Mouse (Mus musculus) intestine, embryonic 14.5 days (tissue): ENCODE results near the gene Perp. TPM values are rescaled to one million over a fixed set of nuclear protein-coding genes. Genes with fewer than 3 reads are reported as not detected.
A peak's percentile ranks its signal among the peaks of the same experiment; 100 is the strongest.

Source experiments
- ATAC-seq: fragments of 200-750 bp; cut with Nextera tagmentation; replicated peaks from 2 replicates; pipeline ENCODE4 v1.8.0; 2017; ENCODE audit warnings: low read depth, moderate number of reproducible peaks, moderate TSS enrichment, moderate library complexity; ENCODE audit not compliant: low FRiP score, low TSS enrichment
- DNase-seq: peaks from one replicate; pipeline ENCODE4 v3.0.0-alpha.2; 2018; ENCODE audit warnings: low spot score
- H3K27ac ChIP-seq: fragments of 300-500 bp; sonication (generic); 2 replicates; pipeline ENCODE4 v1.5.1; 2014; ENCODE audit warnings: low read depth, mild to moderate bottlenecking, control low read depth
- H3K27me3 ChIP-seq: fragments of 300-500 bp; sonication (generic); replicated peaks from 2 replicates; pipeline ENCODE4 v1.6.1; 2014; ENCODE audit warnings: low read length, control low read depth; ENCODE audit not compliant: control insufficient read depth, insufficient read depth
- H3K36me3 ChIP-seq: fragments of 300-500 bp; sonication (generic); 2 replicates; pipeline ENCODE4 v1.6.1; 2014; ENCODE audit warnings: low read length, control low read depth; ENCODE audit not compliant: control insufficient read depth, insufficient read depth
- H3K4me1 ChIP-seq: fragments of 300-500 bp; sonication (generic); replicated peaks from 2 replicates; pipeline ENCODE4 v1.6.1; 2014; ENCODE audit warnings: low read length, control low read depth, mixed read lengths; ENCODE audit not compliant: control insufficient read depth, insufficient read depth
- H3K4me2 ChIP-seq: fragments of 300-500 bp; sonication (generic); 2 replicates; pipeline ENCODE4 v1.6.1; 2014; ENCODE audit warnings: low read length
- H3K4me3 ChIP-seq: fragments of 300-500 bp; sonication (generic); 2 replicates; pipeline ENCODE4 v1.5.1; 2014; ENCODE audit warnings: low read depth, low read length, control low read depth, mixed read lengths
- H3K9ac ChIP-seq: fragments of 300-500 bp; sonication (generic); 2 replicates; pipeline ENCODE4 v1.6.1; 2014; ENCODE audit warnings: mild to moderate bottlenecking, low read length
- H3K9me3 ChIP-seq: fragments of 300-500 bp; sonication (generic); 2 replicates; pipeline ENCODE4 v1.6.1; 2016; ENCODE audit warnings: low read length, control low read depth; ENCODE audit not compliant: control insufficient read depth
- whole genome bisulfite sequencing: fragments of 180-500 bp; shearing (Covaris S2); extraction: QIAGEN DNeasy Blood & Tissue Kit; methylation state at CpG from one replicate; pipeline ENCODE4 v1.1.7; 2014; 5-methylcytosine and 5-hydroxymethylcytosine counted together
- polyA plus RNA-seq: library from polyadenylated mRNA; unstranded; fragments of >200 nt; fragmentation: Nextera tagmentation; extraction: Ambion mirVana; gene quantifications from 2 replicates; pipeline ENCODE4 v1.2.1, GENCODE M21; 2014

Gene Perp
- 18.1 and 21.4 TPM in 2 replicates for polyA plus RNA-seq

- Histone ChIP-seq H3K9me3 (no peaks in the 10 kb centered on the region), H3K9ac (peak within 1 kb of the TSS; percentile 50), H3K4me2 (peak within 1 kb of the TSS; percentile 83), H3K27me3 (peaks cover 37% of the 10 kb centered on the region), H3K4me1 (peaks cover 3% of the 10 kb centered on the region; the same call in 1 of the 2 replicates), H3K27ac (no peak within 1 kb of the TSS), H3K4me3 (peak within 1 kb of the TSS; percentile 52), H3K36me3 (no peaks in the 10 kb centered on the region)
- 3% methylated on average over 54 of the region's 54 CpGs for WGBS
- ATAC-seq (peak; percentile 94), DNase-seq (peak; percentile 79)
Observed at GRCm38 (mm10) chr10:18844441-18845286, at the start of gene Perp. Gene Perp, plus strand, starts transcription at chr10:18845020.

- DNase-seq: no peak
- Histone ChIP-seq H3K4me2 (no peak overlapping the region), H3K9me3 (no peaks in the 10 kb centered on the region), H3K9ac (no peak overlapping the region), H3K27ac (no peak overlapping the region), H3K4me3 (no peak overlapping the region), H3K4me1 (peaks cover 4% of the 10 kb centered on the region; the same call in 1 of the 2 replicates), H3K27me3 (no peaks in the 10 kb centered on the region), H3K36me3 (no peaks in the 10 kb centered on the region)
- no peak for ATAC-seq
- WGBS: 85% methylated on average over 2 of the region's 2 CpGs
Observed at GRCm38 (mm10) chr10:18811751-18812150, 33.1 kb upstream of the Perp start.

GRCm38 (mm10) chr10:18816560-18816959 is 28.3 kb upstream of the Perp start:
- 31% methylated on average over 5 of the region's 5 CpGs for WGBS

GRCm38 (mm10) chr10:18825143-18825542 is 19.7 kb upstream of the Perp start:
- no peaks in the 10 kb centered on the region for H3K4me1 ChIP-seq
- no peaks in the 10 kb centered on the region for H3K9me3 ChIP-seq
- H3K36me3 ChIP-seq: no peaks in the 10 kb centered on the region
- ATAC-seq (no peak), DNase-seq (no peak)
- no peak overlapping the region for H3K4me2 ChIP-seq
- no peak overlapping the region for H3K27ac ChIP-seq
- H3K9ac ChIP-seq: no peak overlapping the region
- no peaks in the 10 kb centered on the region for H3K27me3 ChIP-seq
- H3K4me3 ChIP-seq: no peak overlapping the region

More at GRCm38 (mm10) chr10:18816560-18816959, 28.3 kb upstream of the Perp start:
- ATAC-seq (peak; percentile 82), DNase-seq (peak; percentile 68)
- H3K27ac ChIP-seq: no peak overlapping the region
- H3K9me3 ChIP-seq: no peaks in the 10 kb centered on the region
- no peak overlapping the region for H3K4me2 ChIP-seq
- no peaks in the 10 kb centered on the region for H3K36me3 ChIP-seq
- peaks cover 4% of the 10 kb centered on the region; the same call in 1 of the 2 replicates for H3K4me1 ChIP-seq
- H3K27me3 ChIP-seq: no peaks in the 10 kb centered on the region
- H3K9ac ChIP-seq: no peak overlapping the region
- no peak overlapping the region for H3K4me3 ChIP-seq

GRCm38 (mm10) chr10:18826107-18826506 is 18.7 kb upstream of the Perp start:
- WGBS: 76% methylated on average over 2 of the region's 2 CpGs
- DNase-seq: no peak

GRCm38 (mm10) chr10:18827936-18828335 is 16.9 kb upstream of the Perp start:
- H3K9me3 ChIP-seq: no peaks in the 10 kb centered on the region
- H3K4me3 ChIP-seq: no peak overlapping the region
- H3K36me3 ChIP-seq: no peaks in the 10 kb centered on the region
- 63% methylated on average over 2 of the region's 2 CpGs for WGBS
- no peaks in the 10 kb centered on the region for H3K4me1 ChIP-seq
- no peak overlapping the region for H3K9ac ChIP-seq
- DNase-seq (no peak), ATAC-seq (no peak)
- no peak overlapping the region for H3K4me2 ChIP-seq
- H3K27ac ChIP-seq: no peak overlapping the region
- no peaks in the 10 kb centered on the region for H3K27me3 ChIP-seq

More at GRCm38 (mm10) chr10:18826107-18826506, 18.7 kb upstream of the Perp start:
- no peaks in the 10 kb centered on the region for H3K4me1 ChIP-seq
- no peaks in the 10 kb centered on the region for H3K9me3 ChIP-seq
- no peaks in the 10 kb centered on the region for H3K36me3 ChIP-seq
- H3K4me3 ChIP-seq: no peak overlapping the region
- H3K27me3 ChIP-seq: no peaks in the 10 kb centered on the region
- no peak for ATAC-seq
- no peak overlapping the region for H3K27ac ChIP-seq
- H3K4me2 ChIP-seq: no peak overlapping the region
- no peak overlapping the region for H3K9ac ChIP-seq

GRCm38 (mm10) chr10:18830359-18830758 is 14.5 kb upstream of the Perp start:
- Histone ChIP-seq H3K4me1 (no peaks in the 10 kb centered on the region), H3K4me2 (no peak overlapping the region), H3K27me3 (no peaks in the 10 kb centered on the region), H3K9ac (no peak overlapping the region), H3K4me3 (no peak overlapping the region), H3K9me3 (no peaks in the 10 kb centered on the region), H3K36me3 (no peaks in the 10 kb centered on the region), H3K27ac (no peak overlapping the region)
- WGBS: 70% methylated on average over 4 of the region's 4 CpGs
- ATAC-seq (no peak), DNase-seq (no peak)

- Histone ChIP-seq H3K4me1 (no peaks in the 10 kb centered on the region), H3K27ac (no peak overlapping the region), H3K27me3 (no peaks in the 10 kb centered on the region), H3K9me3 (no peaks in the 10 kb centered on the region), H3K4me3 (no peak overlapping the region), H3K9ac (no peak overlapping the region), H3K4me2 (no peak overlapping the region), H3K36me3 (no peaks in the 10 kb centered on the region)
- no peak; the same call in 1 of the 2 replicates for ATAC-seq
- DNase-seq: no peak
- WGBS: 37% methylated on average over 7 of the region's 7 CpGs
Observed at GRCm38 (mm10) chr10:18831823-18832222, 13.0 kb upstream of the Perp start.

GRCm38 (mm10) chr10:18834389-18834788 is 10.4 kb upstream of the Perp start:
- Histone ChIP-seq H3K27ac (no peak overlapping the region), H3K4me3 (no peak overlapping the region), H3K4me2 (no peak overlapping the region), H3K9me3 (no peaks in the 10 kb centered on the region), H3K4me1 (no peaks in the 10 kb centered on the region), H3K27me3 (no peaks in the 10 kb centered on the region), H3K9ac (no peak overlapping the region), H3K36me3 (no peaks in the 10 kb centered on the region)
- ATAC-seq (no peak), DNase-seq (no peak)
- 64% methylated on average over 2 of the region's 2 CpGs for WGBS
